In the genomic region with DNA sequence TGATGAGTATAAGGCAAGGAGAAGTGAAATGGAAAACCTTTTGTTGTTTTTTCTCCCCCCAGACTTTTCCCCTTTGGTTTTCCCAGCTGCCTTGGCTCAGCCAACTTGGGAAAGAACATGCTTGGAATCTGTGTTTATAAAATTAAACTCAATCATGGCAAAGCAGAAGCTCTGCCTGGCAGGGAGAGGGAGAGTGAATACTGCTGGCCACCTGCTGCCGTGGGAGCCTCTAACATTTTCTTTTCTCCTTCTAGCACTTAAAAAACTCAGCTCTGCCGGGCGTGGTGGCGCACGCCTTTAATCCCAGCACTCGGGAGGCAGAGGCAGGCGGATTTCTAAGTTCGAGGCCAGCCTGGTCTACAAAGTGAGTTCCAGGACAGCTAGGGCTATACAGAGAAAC, we compare ENCODE assay signal across 10 mouse cellular contexts. TPM values are rescaled to one million over a fixed set of nuclear protein-coding genes. Genes with fewer than 3 reads are reported as not detected.
DNase-seq lines count a peak whose midpoint lies in the region; ATAC-seq and TF ChIP-seq lines count a peak whose summit lies in the region.
"Not testable (repeated sequence)": the region's sequence is repeated elsewhere in the genome, so short reads cannot be mapped to it uniquely, and the experiment has no call there.
"Had no signal": no experiment of that assay in that cellular context is flagged by ENCODE, and none has a peak within 500 bp of the region (broad histone marks: within the 10 kb centered on the region; RNA-seq: fewer than 3 reads in every experiment).

No protein-coding gene starts in this region.

- TF ChIP-seq CTCF in layer of hippocampus, adult 2 months (conservative IDR thresholded peaks at IDR 0.05), result not testable (repeated sequence)

- not testable (repeated sequence) for H3K9ac ChIP-seq in forebrain, embryonic 14.5 days (ENCODE audit: low read length)

- not testable (repeated sequence) for H3K4me3 ChIP-seq in forebrain, embryonic 14.5 days (ENCODE audit: low read depth, low read length); layer of hippocampus, adult 2 months

- ATAC-seq in forebrain, embryonic 14.5 days, result not testable (repeated sequence)
- peak; percentile 46; the same call in 1 of the 2 replicates for ATAC-seq in frontal cortex, adult (ENCODE audit: low TSS enrichment)

- H3K36me3 ChIP-seq in forebrain, embryonic 14.5 days (ENCODE audit: control insufficient read depth, insufficient read depth, low read length), result not testable (repeated sequence)

- not testable (repeated sequence) for H3K4me1 ChIP-seq in forebrain, embryonic 14.5 days (ENCODE audit: control insufficient read depth, insufficient read depth, low read length)

- not testable (repeated sequence) for H3K4me2 ChIP-seq in forebrain, embryonic 14.5 days (ENCODE audit: low read length)

- 91% methylated on average over 7 of the region's 8 CpGs for WGBS in forebrain, embryonic 14.5 days

- not testable (repeated sequence) for H3K9me3 ChIP-seq in forebrain, embryonic 14.5 days (replicated peaks; ENCODE audit: control insufficient read depth, low read length)

- H3K27ac ChIP-seq in forebrain, embryonic 14.5 days (ENCODE audit: low read depth, low read length), result not testable (repeated sequence)
- peak overlapping the region; percentile 43; the same call in 1 of the 2 replicates for H3K27ac ChIP-seq in layer of hippocampus, adult 2 months

- not testable (repeated sequence) for H3K27me3 ChIP-seq in forebrain, embryonic 14.5 days (replicated peaks; ENCODE audit: control insufficient read depth, insufficient read depth, low read length)

- peak; percentile 58 for DNase-seq in brain, adult 2 months (ENCODE audit: low read depth, low spot score)
- peak; percentile 20 for DNase-seq in forebrain, embryonic 14.5 days (ENCODE audit: low spot score)
- peak; percentile 40 for DNase-seq in layer of hippocampus, adult 11-12 months (ENCODE audit: low spot score)
- peak; percentile 25 to 42 for DNase-seq in layer of hippocampus, adult 2 months (ENCODE audit: low spot score in 2 of 2)
- DNase-seq in layer of hippocampus, adult 9-11 months, result peak; percentile 58
- DNase-seq in left cerebral cortex, postnatal 25 days (ENCODE audit: low spot score in 2 of 2), result peak; percentile 14 to 65
- peak; percentile 26 for DNase-seq in right cerebral cortex, adult 18-20 months

- intact Hi-C loops in left cerebral cortex, postnatal 25 days (cut with DNase I), result not testable (repeated sequence)

RNA-seq across cellular contexts. Expression of a gene that starts 37.4 kb away (rescaled TPM):
- polyA plus RNA-seq in forebrain, embryonic 14.5 days (2014; fragmentation: Nextera tagmentation; extraction: Ambion mirVana), result 0.48 and 1.4 TPM in 2 replicates
- 1 to 10 TPM in 1 of 2 experiments, under 1 TPM in 1; 0.96 to 1.7 TPM for total RNA-seq in layer of hippocampus, adult 2 months (2021)
- total RNA-seq in left cerebral cortex, postnatal 25 days (2021), result 1 to 10 TPM; 2.8 to 3.4 TPM
- polyA plus RNA-seq: activated CD4-positive, CD25-positive, alpha-beta regulatory T cell, adult 4 months; CD4-positive, CD25-positive, alpha-beta regulatory T cell, adult 4 months had no signal
